Mouse (Mus musculus) monocyte, adult 5-6 weeks (primary cell): ENCODE results near the gene Kbtbd3. TPM values are rescaled to one million over a fixed set of nuclear protein-coding genes. Genes with fewer than 3 reads are reported as not detected.

Source experiments
- ATAC-seq: fragments of 153-309, 156-312 bp; replicated peaks from 2 replicates; pipeline ENCODE4 v1.8.0; 2017; ENCODE audit warnings: mild to moderate bottlenecking; ENCODE audit not compliant: low TSS enrichment, insufficient number of reproducible peaks, severe bottlenecking, poor library complexity, low FRiP score
- total RNA-seq: library from RNA; stranded (forward); fragments of 200-1000, 200-491, 200-594 nt; gene quantifications from 3 replicates; pipeline ENCODE4 v1.2.3, GENCODE M21; 2017

Kbtbd3 gene
- 4.4 to 5.4 TPM (median 5.2 TPM) in 3 replicates for total RNA-seq

DNA sequence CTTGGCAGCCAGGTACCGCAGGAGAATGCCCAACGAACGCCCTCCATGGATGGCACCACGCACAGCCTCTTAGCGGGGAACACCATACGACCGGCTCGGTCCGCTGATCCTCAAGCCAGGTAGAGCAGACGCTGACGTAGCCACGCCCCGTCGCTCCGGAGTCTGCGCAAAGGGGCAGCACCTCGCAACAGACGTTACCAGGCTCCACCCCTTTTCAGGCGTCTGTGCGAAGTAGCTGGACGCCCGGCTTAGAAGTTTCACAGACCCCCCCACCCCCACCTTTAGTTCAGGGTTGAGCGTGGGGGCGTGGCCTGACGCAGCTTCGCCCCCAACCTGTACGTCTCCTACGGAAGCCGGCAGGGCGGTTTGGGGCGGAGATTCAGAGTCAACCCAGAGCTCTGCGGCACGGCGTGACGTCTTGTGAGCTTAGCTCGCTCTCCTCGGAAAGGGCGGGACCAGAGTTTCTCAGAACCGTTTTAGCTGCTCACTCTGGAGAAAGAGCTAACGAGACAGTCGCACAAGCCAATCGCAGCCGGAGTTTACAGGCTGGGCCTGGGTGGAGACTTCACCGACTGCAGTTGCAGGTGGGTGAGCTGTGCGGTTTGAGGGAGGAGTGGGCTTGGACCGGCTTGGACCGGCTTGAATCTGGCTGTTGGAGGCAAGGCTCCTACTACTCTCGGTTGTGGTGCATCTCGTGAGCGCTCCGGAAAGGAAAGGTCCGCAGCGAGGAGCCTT, at the start of gene Kbtbd3, which contains the start of gene Aasdhppt:
Kbtbd3 (plus strand) TSS at position 483 of the 735 bp plus-strand sequence.
Aasdhppt (minus strand) TSS at position 121 of the 735 bp plus-strand sequence.
- peak; percentile 93 for ATAC-seq

DNA sequence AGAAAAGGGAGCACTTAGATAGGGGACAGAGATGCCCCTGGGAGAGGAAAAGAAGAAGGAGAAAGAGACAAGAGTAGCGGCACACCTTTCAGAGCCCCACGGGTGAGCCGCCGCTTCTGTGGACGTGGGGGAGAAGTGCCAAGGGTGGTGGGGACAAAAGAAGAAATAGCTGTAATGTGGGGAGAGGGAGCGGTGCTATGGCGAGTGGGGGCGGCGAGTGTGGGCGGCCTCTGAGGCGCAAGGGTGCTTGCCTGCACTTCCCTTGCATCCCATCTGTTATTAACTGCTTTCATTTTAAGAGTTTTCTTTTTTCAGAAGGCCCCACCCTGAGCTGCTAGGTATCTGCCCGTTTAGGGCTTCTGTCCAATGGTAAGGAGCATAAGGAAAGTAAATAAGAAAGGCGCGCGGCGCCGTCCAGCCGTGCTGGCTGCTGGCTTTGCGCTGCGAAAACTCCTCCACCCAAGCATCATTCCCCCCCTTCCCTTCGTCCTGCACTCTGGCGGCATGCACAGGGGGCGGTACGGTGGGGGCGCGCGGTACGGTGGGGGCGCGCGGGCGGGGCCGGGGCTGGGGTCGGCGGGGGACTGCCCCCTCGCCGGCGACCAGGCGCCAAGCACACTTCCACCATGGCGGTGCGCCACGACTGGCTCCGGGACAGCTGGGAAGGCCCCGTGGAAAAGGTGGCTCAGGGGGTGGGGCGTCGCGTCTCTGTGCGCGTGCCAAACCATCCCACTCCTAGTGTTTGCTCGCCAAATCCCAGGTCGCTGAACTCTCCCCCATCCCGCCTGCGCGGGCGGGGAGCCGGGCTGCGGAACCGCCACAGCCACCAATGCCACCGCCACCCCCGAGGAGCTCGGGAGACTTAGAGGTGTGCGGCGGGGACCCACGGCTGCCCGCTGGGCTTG, 49.5 kb upstream of the Kbtbd3 start:
- ATAC-seq = no peak

DNA sequence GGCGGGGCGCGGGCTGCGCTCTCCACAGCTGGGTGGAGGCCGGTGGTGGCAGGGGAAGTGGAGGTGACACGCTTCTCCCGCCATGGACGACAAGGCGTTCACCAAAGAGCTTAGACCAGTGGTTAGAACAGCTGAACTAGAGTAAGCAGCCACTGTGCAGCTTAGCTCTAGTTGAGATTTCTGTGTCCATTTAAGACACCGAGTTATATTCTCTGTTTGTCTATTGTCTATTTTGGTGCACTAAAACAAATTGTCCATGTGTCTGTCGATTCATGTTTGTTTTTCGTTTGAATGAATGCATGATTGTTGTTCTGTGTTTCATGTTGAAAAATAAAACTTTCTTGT, 48.9 kb upstream of the Kbtbd3 start:
- no peak for ATAC-seq

DNA sequence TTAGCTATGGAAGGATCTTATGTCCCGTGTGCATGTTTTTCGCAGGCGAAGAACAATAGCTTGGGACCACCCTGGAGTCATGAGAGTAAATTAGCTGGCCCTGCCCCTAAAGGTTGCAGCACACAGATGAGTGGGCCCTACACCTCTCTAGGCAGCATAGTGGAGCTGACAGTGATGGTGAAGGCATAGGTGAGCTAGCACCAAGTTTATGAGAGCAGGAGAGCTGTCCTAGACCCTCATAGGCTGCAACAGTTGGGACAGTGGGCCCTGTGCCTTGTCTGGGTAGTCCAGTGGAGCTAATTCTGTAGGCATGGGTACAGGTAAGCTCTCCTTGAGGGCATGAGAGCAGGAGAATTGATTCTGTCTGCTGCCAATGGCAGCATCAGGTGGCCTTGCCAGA, 42.8 kb upstream of the Kbtbd3 start:
- no peak for ATAC-seq

GRCm38 (mm10) chr9:4283850-4284249, 25.8 kb upstream of the Kbtbd3 start:
- ATAC-seq = no peak

DNA sequence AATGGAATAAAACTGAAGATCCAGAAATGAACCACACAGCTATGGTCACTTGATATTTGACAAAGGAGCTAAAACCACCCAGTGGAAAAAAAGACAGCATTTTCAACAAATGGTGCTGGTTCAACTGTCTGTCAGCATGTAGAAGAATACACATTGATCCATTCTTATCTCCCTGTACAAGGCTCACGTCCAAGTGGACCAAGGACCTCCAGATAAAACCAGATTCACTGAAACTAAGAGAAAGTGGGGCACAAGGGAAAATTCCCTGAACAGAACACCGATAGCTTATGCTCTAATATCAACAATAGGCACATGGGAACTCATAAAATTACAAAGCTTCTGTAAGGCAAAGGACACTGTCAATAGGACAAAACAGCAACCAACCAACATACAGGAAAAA, 9.2 kb upstream of the Kbtbd3 start:
- no peak for ATAC-seq

DNA sequence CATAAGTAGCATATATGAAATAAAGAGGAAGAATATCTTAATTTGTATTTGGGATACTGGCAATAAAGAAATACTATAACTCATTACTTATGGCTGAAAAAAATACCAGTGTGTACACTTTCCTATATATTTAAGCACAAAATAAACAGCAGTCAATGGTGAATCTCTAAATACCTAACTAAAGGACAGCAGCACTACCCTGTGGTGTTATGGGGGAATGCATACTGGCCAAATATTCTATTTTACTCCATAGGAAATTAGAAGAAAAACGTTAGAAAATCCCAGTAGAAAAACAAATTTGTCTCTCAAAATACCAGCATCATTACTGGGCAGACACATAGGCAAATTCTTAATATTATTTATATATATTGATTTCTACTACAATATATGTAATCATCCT, 4.8 kb upstream of the Kbtbd3 start:
- no peak for ATAC-seq

- ATAC-seq = peak; percentile 20
Observed at GRCm38 (mm10) chr9:4308628-4309350, 844 bp upstream of the Kbtbd3 start.

DNA sequence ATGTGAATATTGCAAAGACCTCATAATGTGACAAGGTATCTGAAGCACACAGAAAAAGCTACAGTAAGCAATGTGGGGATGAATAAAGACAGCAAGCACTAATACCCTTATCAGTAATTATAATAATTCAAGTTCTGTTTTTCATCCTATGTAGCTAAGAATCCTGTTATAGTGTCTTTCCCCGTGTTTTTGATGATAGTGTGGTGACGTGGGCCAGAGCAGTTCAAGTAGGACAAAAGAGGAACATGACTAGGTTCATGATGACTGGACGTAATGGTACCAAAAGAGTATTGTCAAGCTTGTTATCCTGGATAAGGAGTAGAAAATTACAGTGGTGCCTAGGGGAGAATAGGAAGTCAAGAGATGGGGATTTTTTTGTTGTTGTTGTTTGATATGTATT, 1.1 kb downstream of the Kbtbd3 start:
- no peak for ATAC-seq

DNA sequence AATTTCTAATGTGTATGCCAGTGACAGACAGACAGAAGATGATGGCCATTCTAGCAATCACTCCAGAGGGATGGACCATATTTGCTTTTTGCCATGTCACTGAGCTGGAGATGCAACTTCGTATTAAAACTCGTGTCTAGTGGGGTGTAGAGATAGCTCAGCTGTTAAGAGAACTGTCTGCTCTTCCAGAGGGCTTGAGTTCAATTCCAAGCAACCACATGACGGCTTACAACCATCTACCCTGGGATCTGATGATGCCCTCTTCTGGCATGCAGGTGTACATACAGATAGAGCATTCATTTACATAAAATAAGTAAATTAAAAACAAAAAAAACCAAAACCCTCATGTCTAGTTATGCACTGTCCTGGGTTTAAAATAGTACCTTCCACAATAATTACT, 1.5 kb downstream of the Kbtbd3 start:
- no peak for ATAC-seq

- ATAC-seq = no peak
Observed at GRCm38 (mm10) chr9:4313946-4314345, 4.3 kb downstream of the Kbtbd3 start.

- no peak for ATAC-seq
Observed at GRCm38 (mm10) chr9:4315746-4316145, 6.1 kb downstream of the Kbtbd3 start.

- ATAC-seq = no peak
Observed at GRCm38 (mm10) chr9:4318939-4319721, 9.5 kb downstream of the Kbtbd3 start.

DNA sequence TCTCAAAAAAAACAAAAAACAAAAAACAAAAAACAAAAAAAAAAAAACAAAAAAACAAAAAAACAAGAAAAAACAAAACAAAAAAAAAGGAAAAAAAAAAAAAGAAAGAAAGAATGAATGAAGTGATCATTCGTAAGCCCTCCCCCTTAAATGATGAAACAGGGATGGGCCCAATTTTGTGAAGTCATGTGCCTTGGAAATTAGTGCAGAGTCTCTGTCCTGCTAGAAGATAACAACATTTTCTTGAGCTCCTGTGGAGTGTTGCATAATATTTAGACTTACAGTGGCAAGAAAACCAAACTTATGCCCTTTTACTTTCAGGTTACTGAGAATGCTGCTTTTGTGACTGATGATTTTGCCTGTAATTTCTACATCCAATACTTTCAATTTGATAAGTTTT, 43.5 kb downstream of the Kbtbd3 start:
- ATAC-seq = no peak

- peak; percentile 99 for ATAC-seq
Observed at GRCm38 (mm10) chr9:4375828-4376639, 66.4 kb downstream of the Kbtbd3 start, which contains the start of gene Msantd4. Gene Msantd4, plus strand, starts transcription at chr9:4376562.

- ATAC-seq = 0 out of 2 replicates have a peak, but pooled peaks have one; percentile 1
Observed at GRCm38 (mm10) chr9:4376640-4377120, 67.0 kb downstream of the Kbtbd3 start.
